ENCODE assay signal across 8 mouse cellular contexts in genomic region chr9:30314355-30315171, GRCm38 (mm10).
DNase-seq lines count a peak whose midpoint lies in the region; ATAC-seq and TF ChIP-seq lines count a peak whose summit lies in the region.

No protein-coding gene starts in this region.

- no peaks in the 10 kb centered on the region for H3K36me3 ChIP-seq in midbrain, embryonic 14.5 days (ENCODE audit: control insufficient read depth, insufficient read depth, low read length)
- H3K36me3 ChIP-seq in midbrain, embryonic 10.5 days: no peaks in the 10 kb centered on the region

- no peaks in the 10 kb centered on the region for H3K9me3 ChIP-seq in midbrain, embryonic 14.5 days (ENCODE audit: control insufficient read depth, low read length)
- no peaks in the 10 kb centered on the region for H3K9me3 ChIP-seq in midbrain, embryonic 10.5 days (replicated peaks)

- no peak overlapping the region for H3K9ac ChIP-seq in midbrain, embryonic 14.5 days (replicated peaks; ENCODE audit: low read length)

- intact Hi-C loops in heart, postnatal 14 days (cut with DNase I): loop anchor here (2.0 kb wide), 1 partner anchor 654 kb away; no protein-coding TSS in a partner anchor
- intact Hi-C loops in left cerebral cortex, adult 2 months (cut with DNase I): loop anchor here (2.0 kb wide), 1 partner anchor 654 kb away; no protein-coding TSS in a partner anchor

- H3K27me3 ChIP-seq in midbrain, embryonic 14.5 days (ENCODE audit: control insufficient read depth, insufficient read depth, low read length): no peaks in the 10 kb centered on the region
- no peaks in the 10 kb centered on the region for H3K27me3 ChIP-seq in midbrain, embryonic 10.5 days (ENCODE audit: low read depth, poor library complexity, severe bottlenecking)

- no peak overlapping the region for H3K4me3 ChIP-seq in midbrain, embryonic 14.5 days (replicated peaks; ENCODE audit: low read depth, low read length)
- H3K4me3 ChIP-seq in midbrain, embryonic 10.5 days: no peak overlapping the region
- H3K4me3 ChIP-seq in left cerebral cortex, adult 2 months: peak overlapping the region; percentile 18; the same call in 1 of the 2 replicates

- TF ChIP-seq CTCF in left cerebral cortex, adult 2 months (IDR thresholded peaks at IDR 0.05): no peak

- H3K27ac ChIP-seq in midbrain, embryonic 14.5 days (replicated peaks; ENCODE audit: low read depth, low read length): peak overlapping the region; percentile 21
- no peak overlapping the region for H3K27ac ChIP-seq in midbrain, embryonic 10.5 days (replicated peaks)
- H3K27ac ChIP-seq in left cerebral cortex, adult 2 months: no peak overlapping the region

- 0 out of 2 replicates have a peak overlapping the region, but pooled peaks have one; percentile 1 for H3K4me2 ChIP-seq in midbrain, embryonic 14.5 days (ENCODE audit: low read length)

- 0 out of 2 replicates have a peak, but pooled peaks cover 6% of the 10 kb centered on the region for H3K4me1 ChIP-seq in midbrain, embryonic 14.5 days (ENCODE audit: control insufficient read depth, insufficient read depth, low read length)
- H3K4me1 ChIP-seq in midbrain, embryonic 10.5 days: no peaks in the 10 kb centered on the region

- 50% methylated on average over 15 of the region's 15 CpGs for WGBS in midbrain, embryonic 14.5 days
- 87% methylated on average over 15 of the region's 15 CpGs for WGBS in midbrain, embryonic 10.5 days

- ATAC-seq in midbrain, embryonic 14.5 days (ENCODE audit: low FRiP score, low TSS enrichment): no peak
- no peak for ATAC-seq in erythroblast, adult 5-6 weeks (replicated peaks; ENCODE audit: low FRiP score, poor library complexity, severe bottlenecking)

- peak; percentile 60 to 63 for DNase-seq in cerebellum, postnatal 10 days
- no peak for DNase-seq in cerebellum, adult 11 months
- peak; percentile 74 for DNase-seq in midbrain, embryonic 14.5 days
- no peak for DNase-seq in midbrain, embryonic 10.5 days (ENCODE audit: low spot score)
- peak; percentile 36 to 57 for DNase-seq in heart, postnatal 14 days
- no peak for DNase-seq in left cerebral cortex, adult 2 months (ENCODE audit: extremely low spot score in 1 of 2, low spot score in 2 of 2)
- DNase-seq in right cerebral cortex, postnatal 14 days: peak; percentile 17

Comparison
In these comparisons a context has a peak if more than half of its experiments do, and no peak if none do; other contexts are left out.
1. DNase-seq: peak in cerebellum, postnatal 10 days (2 of 2), midbrain, embryonic 14.5 days (single experiment), heart, postnatal 14 days (2 of 2) and right cerebral cortex, postnatal 14 days (single experiment); none in cerebellum, adult 11 months (single experiment), midbrain, embryonic 10.5 days (single experiment) and left cerebral cortex, adult 2 months (0 of 2).